Mouse (Mus musculus): ENCODE data around the gene Amz1. TPM values are rescaled to one million over a fixed set of nuclear protein-coding genes. Genes with fewer than 3 reads are reported as not detected.

Gene Amz1
- polyA plus RNA-seq, 1 experiment, result 17.0 TPM

- DNase-seq (ENCODE audit: extremely low spot score in 1 of 2, low spot score in 1 of 2), result no peak
Observed at GRCm38 (mm10) chr5:140798775-140799174, 74.8 kb downstream of the Amz1 start.

- DNase-seq (ENCODE audit: extremely low spot score in 1 of 2, low spot score in 1 of 2), result no peak
Observed at GRCm38 (mm10) chr5:140799190-140799589, 75.3 kb downstream of the Amz1 start.

- no peak for DNase-seq (ENCODE audit: extremely low spot score in 1 of 2, low spot score in 1 of 2)
Observed at GRCm38 (mm10) chr5:140800288-140800923, 76.5 kb downstream of the Amz1 start.

GRCm38 (mm10) chr5:140801782-140802181 is 77.9 kb downstream of the Amz1 start:
- no peak for DNase-seq (ENCODE audit: extremely low spot score in 1 of 2, low spot score in 1 of 2)

- no peak for DNase-seq (ENCODE audit: extremely low spot score in 1 of 2, low spot score in 1 of 2)
Observed at GRCm38 (mm10) chr5:140806252-140806651, 82.3 kb downstream of the Amz1 start.

GRCm38 (mm10) chr5:140806939-140807338 is 83.0 kb downstream of the Amz1 start:
- DNase-seq (ENCODE audit: extremely low spot score in 1 of 2, low spot score in 1 of 2), result no peak

Other genes starting within 250 kb of the Amz1 start
- 18.8 and 22.0 TPM in 2 replicates for gene Chst12, start 218.6 kb upstream of the Amz1 start, polyA plus RNA-seq (2012; rRNA removed)
- gene Grifin, start 159.1 kb upstream of the Amz1 start, polyA plus RNA-seq (2012; rRNA removed), result 0.21 and 0.34 TPM in 2 replicates
- gene Lfng, start 116.8 kb upstream of the Amz1 start, polyA plus RNA-seq (2012; rRNA removed), result 28.7 and 36.2 TPM in 2 replicates
- 137 and 141 TPM in 2 replicates for gene Ttyh3, start 75.1 kb upstream of the Amz1 start, polyA plus RNA-seq (2012; rRNA removed)
- gene Iqce, start 21.7 kb upstream of the Amz1 start, polyA plus RNA-seq (2012; rRNA removed), result 47.7 and 60.0 TPM in 2 replicates
- gene Brat1, start 19.1 kb upstream of the Amz1 start, polyA plus RNA-seq (2012; rRNA removed), result 23.2 and 23.5 TPM in 2 replicates
- 78.0 TPM in 2 replicates for gene Gna12, start 106.3 kb downstream of the Amz1 start, polyA plus RNA-seq (2012; rRNA removed)

All from frontal cortex, adult 2 months (tissue).